Mouse (Mus musculus) neural tube, embryonic 11.5 days (tissue): ENCODE results near the gene Gm10424. TPM values are rescaled to one million over a fixed set of nuclear protein-coding genes. Genes with fewer than 3 reads are reported as not detected.
"Not testable (repeated sequence)": the region's sequence is repeated elsewhere in the genome, so short reads cannot be mapped to it uniquely, and the experiment has no call there.

ENCODE experiments used
- ATAC-seq: fragments of 200-750 bp; cut with Nextera tagmentation; 2 replicates; pipeline ENCODE4 v1.8.0; 2017; ENCODE audit warnings: moderate number of reproducible peaks, mild to moderate bottlenecking, moderate TSS enrichment, moderate library complexity; ENCODE audit not compliant: insufficient read depth, low FRiP score, low TSS enrichment
- DNase-seq: peaks from one replicate; pipeline ENCODE4 v3.0.0-alpha.2; 2015; ENCODE audit warnings: low spot score
- H3K27ac ChIP-seq: fragments of 300-500 bp; sonication (generic); 2 replicates; pipeline ENCODE4 v1.5.1; 2014; ENCODE audit warnings: low read depth, mild to moderate bottlenecking, low read length
- H3K27me3 ChIP-seq: fragments of 300-500 bp; sonication (generic); 2 replicates; pipeline ENCODE4 v1.6.1; 2014; ENCODE audit warnings: mild to moderate bottlenecking, low read length, mixed read lengths; ENCODE audit not compliant: control insufficient read depth, insufficient read depth
- H3K36me3 ChIP-seq: fragments of 300-500 bp; sonication (generic); 2 replicates; pipeline ENCODE4 v1.6.1; 2014; ENCODE audit warnings: mild to moderate bottlenecking, low read length, moderate library complexity, mixed read lengths; ENCODE audit not compliant: control insufficient read depth, insufficient read depth
- H3K4me1 ChIP-seq: fragments of 300-500 bp; sonication (generic); 2 replicates; pipeline ENCODE4 v1.6.1; 2014; ENCODE audit warnings: low read length, mixed read lengths; ENCODE audit not compliant: control insufficient read depth, insufficient read depth
- H3K4me2 ChIP-seq: fragments of 300-500 bp; sonication (generic); 2 replicates; pipeline ENCODE4 v1.6.1; 2014; ENCODE audit warnings: low read depth, mild to moderate bottlenecking, moderate library complexity
- H3K4me3 ChIP-seq: fragments of 300-500 bp; sonication (generic); 2 replicates; pipeline ENCODE4 v1.5.1; 2014; ENCODE audit warnings: low read depth, low read length
- H3K9ac ChIP-seq: fragments of 300-500 bp; sonication (generic); 2 replicates; pipeline ENCODE4 v1.6.1; 2014; ENCODE audit warnings: mild to moderate bottlenecking, low read length
- H3K9me3 ChIP-seq: fragments of 300-500 bp; sonication (generic); 2 replicates; pipeline ENCODE4 v1.6.1; 2016; ENCODE audit warnings: low read length; ENCODE audit not compliant: control insufficient read depth
- WGBS: fragments of 180-500 bp; shearing (Covaris S2); extraction: QIAGEN DNeasy Blood & Tissue Kit; methylation state at CpG from one replicate; pipeline ENCODE4 v1.1.7; 2014; 5-methylcytosine and 5-hydroxymethylcytosine counted together
- polyA plus RNA-seq: library from polyadenylated mRNA; unstranded; fragments of >200 nt; fragmentation: Nextera tagmentation; extraction: Ambion mirVana; gene quantifications from 2 replicates; pipeline ENCODE4 v1.2.1, GENCODE M21; 2014

Gene Gm10424
- polyA plus RNA-seq = not detected in 2 replicates

DNA sequence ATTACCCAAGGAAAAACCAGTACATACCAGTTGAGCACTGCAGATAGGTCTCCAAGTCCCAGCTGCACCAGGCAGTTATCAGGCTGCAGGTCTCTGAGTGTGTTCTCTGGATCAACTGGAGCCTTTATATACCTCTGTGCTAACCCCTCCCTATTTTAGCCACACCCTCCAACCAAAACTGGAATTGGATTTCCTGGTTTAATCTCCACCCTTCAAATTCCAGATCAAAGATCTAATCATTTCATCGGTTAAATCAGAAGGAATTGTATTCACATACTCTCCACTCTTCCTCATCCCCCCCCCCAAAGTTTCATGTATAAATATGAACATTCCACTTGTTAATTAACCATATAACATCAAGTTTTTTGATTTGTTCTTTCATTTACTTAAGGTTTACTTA is at the start of gene Gm10424:
Gene Gm10424 (minus strand): TSS at position 101 of the 400 bp plus-strand sequence.
- H3K27me3 ChIP-seq, DNase-seq, H3K4me2 ChIP-seq, ATAC-seq, H3K4me1 ChIP-seq, H3K36me3 ChIP-seq, H3K4me3 ChIP-seq, H3K27ac ChIP-seq, H3K9ac ChIP-seq, H3K9me3 ChIP-seq: not testable (repeated sequence)
- WGBS = no CpG with 5 or more reads among the region's 1 CpGs

DNA sequence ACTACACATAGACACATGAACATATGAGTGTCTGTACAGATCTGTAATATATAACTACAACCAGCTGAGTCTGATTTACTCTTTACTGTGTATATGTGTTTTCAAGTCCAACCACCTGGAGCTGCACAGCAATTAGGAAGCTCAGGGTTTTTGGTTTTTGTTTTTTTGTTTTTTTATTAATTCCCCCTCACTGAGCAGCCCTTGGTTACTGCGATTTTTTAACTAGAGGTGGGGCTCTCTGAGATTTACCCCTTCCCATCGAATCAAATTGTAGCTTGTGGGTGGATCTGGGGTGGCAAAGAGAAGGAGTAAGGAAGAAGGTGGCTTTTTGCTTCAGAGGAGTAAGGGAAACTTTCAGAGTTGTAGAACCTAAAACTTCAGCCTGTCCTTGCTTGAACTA is 33.0 kb upstream of the Gm10424 start, which contains the start of gene Gm3259:
Gene Gm3259 (plus strand): TSS at position 301 of the 400 bp plus-strand sequence.
- ATAC-seq, H3K4me3 ChIP-seq, DNase-seq, H3K27ac ChIP-seq, H3K9me3 ChIP-seq, H3K36me3 ChIP-seq, H3K4me1 ChIP-seq, H3K27me3 ChIP-seq, H3K9ac ChIP-seq, H3K4me2 ChIP-seq: not testable (repeated sequence)
- 69% methylated on average over 2 of the region's 2 CpGs for WGBS

Other genes with a start within 250 kb of the Gm10424 start
- gene Gm7942, start 165.8 kb downstream of the Gm10424 start, polyA plus RNA-seq = not detected in 2 replicates
- not detected in 2 replicates for gene Gm16513, start 90.1 kb downstream of the Gm10424 start, polyA plus RNA-seq
- gene Gm3259, start 33.1 kb upstream of the Gm10424 start, polyA plus RNA-seq = not detected in 2 replicates
- not detected in 2 replicates for gene D5Ertd577e, start 184.0 kb upstream of the Gm10424 start, polyA plus RNA-seq
- gene Gm3286, start 238.0 kb upstream of the Gm10424 start, polyA plus RNA-seq = not detected in 2 replicates